Mouse (Mus musculus) naive thymus-derived CD4-positive, alpha-beta T cell, adult 2 months (primary cell): Measurements from ENCODE around the gene Kif1a.

Experiments used
- DNase-seq: peaks from one replicate; pipeline ENCODE4 v3.0.0-alpha.2; 2011; ENCODE audit warnings: low read depth

Gene Kif1a

GRCm38 (mm10) chr1:93020602-93021001, 81.1 kb downstream of the Kif1a start:
- no peak for DNase-seq

GRCm38 (mm10) chr1:93018716-93019115, 83.0 kb downstream of the Kif1a start:
- no peak for DNase-seq

- no peak for DNase-seq
Observed at GRCm38 (mm10) chr1:93015136-93015535, 86.6 kb downstream of the Kif1a start.

GRCm38 (mm10) chr1:93014460-93014859, 87.3 kb downstream of the Kif1a start:
- DNase-seq = peak; percentile 36

GRCm38 (mm10) chr1:93013367-93013766, 88.4 kb downstream of the Kif1a start:
- DNase-seq = no peak

- DNase-seq = no peak
Observed at GRCm38 (mm10) chr1:93012103-93012585, 89.6 kb downstream of the Kif1a start.

GRCm38 (mm10) chr1:93010731-93011130, 91.0 kb downstream of the Kif1a start:
- peak; percentile 17 for DNase-seq

GRCm38 (mm10) chr1:93009196-93009595, 92.6 kb downstream of the Kif1a start:
- DNase-seq = no peak

GRCm38 (mm10) chr1:93006061-93006460, 95.7 kb downstream of the Kif1a start, which contains the start of gene Aqp12:
Aqp12 (plus strand) TSS chr1:93006334.
- DNase-seq = no peak

GRCm38 (mm10) chr1:92992880-92993279, 108.9 kb downstream of the Kif1a start:
- DNase-seq = no peak

- no peak for DNase-seq
Observed at GRCm38 (mm10) chr1:92992214-92992855, 109.4 kb downstream of the Kif1a start.

GRCm38 (mm10) chr1:92989891-92990290, 111.9 kb downstream of the Kif1a start:
- no peak for DNase-seq

- no peak for DNase-seq
Observed at GRCm38 (mm10) chr1:92988894-92989293, 112.9 kb downstream of the Kif1a start.

GRCm38 (mm10) chr1:92984999-92985398, 116.8 kb downstream of the Kif1a start:
- DNase-seq = no peak

GRCm38 (mm10) chr1:92982931-92983605, 118.7 kb downstream of the Kif1a start:
- no peak for DNase-seq

GRCm38 (mm10) chr1:92981056-92981845, 120.5 kb downstream of the Kif1a start:
- no peak for DNase-seq

- DNase-seq = no peak
Observed at GRCm38 (mm10) chr1:92979073-92979602, 122.6 kb downstream of the Kif1a start.

- DNase-seq = no peak
Observed at GRCm38 (mm10) chr1:92978645-92979044, 123.1 kb downstream of the Kif1a start.

- DNase-seq = no peak
Observed at GRCm38 (mm10) chr1:92976141-92976566, 125.6 kb downstream of the Kif1a start.

GRCm38 (mm10) chr1:92972854-92973253, 128.9 kb downstream of the Kif1a start:
- DNase-seq = no peak

GRCm38 (mm10) chr1:92971879-92972795, 129.6 kb downstream of the Kif1a start:
- no peak for DNase-seq
